Mouse (Mus musculus) lung, adult 18-20 months (tissue): ENCODE data around the gene Tmem14c.
A peak's percentile ranks its signal among the peaks of the same experiment; 100 is the strongest.
"Not testable (repeated sequence)": the region's sequence is repeated elsewhere in the genome, so short reads cannot be mapped to it uniquely, and the experiment has no call there.

Experiments used
- DNase-seq, 2 experiments: peaks; one replicate each; pipeline ENCODE4 v3.0.0; 2022; ENCODE audit warnings: mixed read lengths in 2 of 2

The Tmem14c gene

DNA sequence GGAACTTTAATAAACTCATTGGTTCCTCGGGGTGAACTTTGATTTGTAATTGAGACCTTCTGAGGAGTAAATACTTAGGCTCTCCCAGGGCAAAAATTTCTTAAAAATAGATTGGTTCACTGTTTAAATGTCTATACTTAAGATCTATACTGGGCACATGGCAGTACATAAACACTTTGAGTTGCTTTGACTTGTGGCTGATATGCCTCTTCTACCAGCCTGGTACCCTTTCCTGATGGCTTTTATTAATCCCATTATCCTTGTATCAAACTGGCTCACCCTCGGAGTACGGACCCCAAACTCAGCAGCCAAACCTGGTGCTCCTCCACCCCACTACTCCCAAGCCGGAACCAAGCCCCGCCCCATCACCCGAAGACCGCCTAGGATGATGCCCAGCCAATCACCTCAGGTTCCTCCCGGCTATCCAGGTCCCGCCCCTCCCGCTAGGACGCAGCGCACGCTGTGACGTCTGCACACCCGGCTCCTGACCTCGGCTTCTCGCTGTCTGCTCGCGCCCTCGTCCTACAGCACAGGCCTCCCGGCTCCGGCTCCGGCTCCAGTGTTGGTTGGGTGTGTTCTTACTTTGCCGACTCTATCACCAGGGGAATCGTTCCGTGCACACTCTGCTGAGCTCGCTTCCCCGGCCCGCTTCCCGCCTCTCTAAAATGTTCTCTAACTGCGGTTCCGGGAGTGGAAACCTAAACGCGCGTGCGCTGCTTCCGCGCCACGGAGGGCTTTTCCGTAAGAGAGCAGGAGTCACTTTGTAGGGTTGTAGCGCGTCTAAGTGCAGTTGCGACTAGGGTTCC is at the start of gene Tmem14c:
TSS of gene Tmem14c (plus strand) at position 464 of the 806 bp plus-strand sequence.
- DNase-seq, result peak; percentile 96 to 97

DNA sequence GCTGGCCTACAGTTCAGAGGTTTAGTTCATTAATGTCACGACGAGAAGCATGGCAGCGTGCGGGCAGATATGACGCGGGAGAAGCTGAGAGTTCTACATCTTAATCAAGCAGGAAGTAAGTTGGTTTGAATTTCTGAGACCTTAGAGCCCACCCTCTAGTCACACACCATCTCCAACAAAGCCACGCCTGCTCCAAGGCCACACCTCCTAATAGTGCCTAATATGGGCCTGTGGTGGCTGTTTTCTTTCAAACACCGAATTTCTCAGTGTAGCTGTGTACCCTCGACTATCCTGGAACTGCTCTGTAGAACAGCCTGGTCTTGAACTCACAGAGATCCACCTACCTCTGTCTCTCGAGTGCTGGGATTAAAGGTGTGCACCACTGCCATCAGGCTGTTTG is 48.5 kb upstream of the Tmem14c start:
- no peak for DNase-seq

DNA sequence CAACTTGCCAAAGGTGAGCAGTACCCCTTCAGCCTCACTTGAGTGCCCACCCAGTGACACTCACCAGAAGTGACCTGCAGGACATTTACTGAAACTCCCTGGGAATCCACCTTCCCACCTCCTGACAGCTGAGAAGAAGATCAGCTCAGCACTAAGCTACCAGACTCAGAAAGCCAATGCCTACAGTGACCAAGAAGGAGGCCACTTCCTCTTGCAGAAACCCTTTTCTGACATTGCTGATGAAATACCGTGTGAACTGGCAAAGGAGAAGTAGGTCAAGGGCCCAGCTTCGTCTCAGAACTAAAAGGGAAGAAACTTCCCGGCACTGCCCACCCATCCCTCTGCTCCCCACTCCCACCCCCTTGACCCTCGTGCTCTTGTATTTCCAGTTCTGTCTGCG is 47.5 kb upstream of the Tmem14c start:
- DNase-seq, result peak; percentile 32 to 34

DNA sequence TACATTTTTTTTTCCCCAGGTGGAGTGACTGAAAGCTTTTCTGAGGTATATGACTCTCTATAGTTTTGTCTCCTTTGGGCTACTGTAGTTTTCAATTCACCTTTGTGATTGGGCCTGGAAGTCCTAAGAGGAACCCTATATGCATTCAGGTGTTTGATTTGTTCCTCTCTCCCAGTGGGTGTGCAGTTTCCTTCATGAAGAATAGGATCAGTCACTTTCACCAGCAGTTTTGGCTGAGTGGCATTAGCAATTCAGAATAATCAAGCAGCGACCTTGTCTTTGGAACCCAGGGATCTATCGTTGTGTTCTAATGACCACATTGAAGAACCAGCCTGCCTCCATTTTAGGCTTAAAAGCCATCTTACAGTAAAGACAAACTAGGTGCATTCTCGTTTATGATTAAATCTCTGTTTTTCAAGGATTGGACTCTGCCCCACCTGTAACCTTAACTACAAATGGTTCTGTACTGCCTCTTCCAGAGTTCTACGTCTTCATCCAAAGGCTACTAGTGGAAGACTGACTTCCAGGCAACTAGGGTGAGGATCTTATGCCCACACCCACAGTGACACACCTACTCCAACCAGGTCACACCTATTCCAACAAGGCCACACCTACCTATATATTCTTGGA is 46.2 kb upstream of the Tmem14c start:
- no peak for DNase-seq

DNA sequence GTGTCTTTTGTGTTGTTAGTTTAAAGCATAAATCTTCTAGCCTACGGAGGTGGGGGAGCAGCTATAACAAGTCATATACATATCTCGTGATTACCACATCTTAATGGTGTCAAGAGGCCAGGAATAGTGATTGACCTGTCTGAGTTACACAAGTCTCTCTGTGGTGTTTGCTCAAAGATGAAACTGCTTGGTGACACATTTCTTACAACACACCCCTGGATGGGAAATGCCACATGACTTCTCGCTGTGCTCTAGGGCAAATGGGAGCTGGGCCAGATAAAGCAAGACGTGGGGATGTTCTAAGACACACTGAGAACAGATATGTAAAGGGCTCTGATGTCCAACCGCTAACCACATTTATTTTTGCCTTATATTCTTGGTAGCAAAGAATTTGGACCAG is 44.8 kb upstream of the Tmem14c start:
- peak; percentile 34 to 39 for DNase-seq

DNA sequence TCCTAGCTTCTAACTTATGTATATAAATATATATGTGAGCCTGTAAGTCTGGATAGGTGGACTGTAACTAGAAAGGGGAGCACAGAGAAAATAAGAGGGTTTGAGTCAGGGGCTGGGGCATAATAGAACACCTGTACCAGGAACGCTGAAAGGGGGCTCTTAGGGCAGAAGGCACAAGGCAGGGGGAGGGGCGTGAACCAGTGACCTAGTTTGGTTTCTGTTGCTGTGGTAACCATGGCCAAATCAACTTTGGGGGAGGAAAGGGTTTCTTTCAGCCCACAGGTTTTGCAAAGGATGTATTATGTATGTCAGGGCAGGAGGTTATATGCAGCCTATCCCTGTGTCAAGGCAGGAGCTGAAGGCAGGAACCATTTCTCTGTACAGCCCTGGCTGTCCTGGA is 44.3 kb upstream of the Tmem14c start:
- no peak for DNase-seq

DNA sequence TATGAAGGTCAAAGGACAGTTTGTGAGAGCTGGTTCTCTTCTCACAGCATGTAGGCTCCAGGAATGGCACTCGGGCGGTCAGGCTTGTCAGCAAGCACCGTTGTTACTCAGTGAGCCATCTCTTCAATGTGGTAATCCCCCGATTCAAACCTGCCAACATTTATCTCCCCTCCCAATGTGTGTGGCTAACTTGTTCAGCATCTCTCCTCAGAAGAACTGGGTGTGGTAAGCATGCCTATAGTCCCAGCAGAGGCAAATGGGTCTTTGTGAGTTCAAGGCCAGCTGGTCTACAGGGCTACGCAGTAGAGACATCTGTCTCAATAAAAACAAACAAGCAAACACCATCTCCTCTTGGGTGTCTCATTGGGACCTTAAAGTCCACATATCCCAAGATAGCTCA is 43.1 kb upstream of the Tmem14c start:
- DNase-seq, result no peak

DNA sequence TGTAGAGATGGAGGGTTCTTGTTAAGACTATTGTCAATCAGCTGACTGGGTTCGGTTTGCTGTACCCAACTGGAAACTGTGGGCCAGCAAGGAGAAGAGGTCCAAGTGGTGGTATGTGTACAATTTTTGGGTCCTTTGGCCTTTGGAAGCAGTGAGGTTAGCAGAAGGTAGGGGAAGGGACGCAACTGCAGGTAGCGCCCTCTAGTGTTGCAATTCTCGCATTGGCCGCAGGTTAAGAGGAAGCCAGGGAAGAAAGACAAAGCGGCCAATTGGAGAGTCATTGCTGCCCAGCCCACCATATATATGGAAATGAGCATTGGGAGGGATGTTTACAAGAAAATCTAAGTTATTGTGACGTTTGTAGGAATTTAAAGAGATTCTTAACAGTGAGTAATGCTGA is 38.5 kb upstream of the Tmem14c start:
- DNase-seq, result peak; percentile 56 to 64

DNA sequence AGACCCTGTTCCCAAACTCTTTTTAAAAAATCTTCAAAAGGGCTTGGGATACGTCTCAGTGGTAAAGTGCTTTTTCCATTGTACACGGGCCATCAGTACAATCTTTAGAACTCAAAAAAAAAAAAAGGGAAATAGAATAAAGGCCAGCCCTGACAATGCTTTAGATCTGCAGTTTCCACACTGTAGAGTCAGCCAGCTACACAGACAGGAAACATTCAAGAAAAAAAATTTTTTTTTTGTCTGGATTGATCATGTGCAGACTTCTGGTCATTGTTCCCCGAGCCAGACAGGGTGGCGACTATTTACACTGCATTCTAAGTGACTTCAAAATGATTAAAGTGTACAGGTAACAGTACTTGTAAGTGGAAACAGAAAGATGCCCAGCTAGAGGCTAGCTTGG is 37.4 kb upstream of the Tmem14c start:
- DNase-seq, result peak in 1 of 2 experiments; percentile 33

DNA sequence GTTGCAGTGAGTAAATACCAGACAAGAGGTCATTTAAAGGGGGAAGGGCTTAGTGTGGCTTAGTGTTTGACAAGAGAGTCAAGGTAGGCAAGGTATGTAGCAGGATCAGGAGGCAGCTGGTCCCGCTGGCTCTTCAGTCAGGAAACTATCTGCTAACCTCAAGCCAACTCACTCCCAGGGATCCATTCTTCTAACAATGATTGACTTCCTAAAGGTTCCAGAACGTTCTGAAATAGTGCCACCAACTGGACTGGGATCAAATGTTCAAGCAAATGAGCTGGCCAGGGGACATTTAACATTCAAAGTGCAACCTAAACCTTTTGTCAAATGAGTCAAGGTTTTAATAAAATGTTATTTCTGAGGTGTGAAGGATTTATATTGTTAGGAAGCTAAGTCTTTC is 36.8 kb upstream of the Tmem14c start:
- peak in 1 of 2 experiments; percentile 23 for DNase-seq

DNA sequence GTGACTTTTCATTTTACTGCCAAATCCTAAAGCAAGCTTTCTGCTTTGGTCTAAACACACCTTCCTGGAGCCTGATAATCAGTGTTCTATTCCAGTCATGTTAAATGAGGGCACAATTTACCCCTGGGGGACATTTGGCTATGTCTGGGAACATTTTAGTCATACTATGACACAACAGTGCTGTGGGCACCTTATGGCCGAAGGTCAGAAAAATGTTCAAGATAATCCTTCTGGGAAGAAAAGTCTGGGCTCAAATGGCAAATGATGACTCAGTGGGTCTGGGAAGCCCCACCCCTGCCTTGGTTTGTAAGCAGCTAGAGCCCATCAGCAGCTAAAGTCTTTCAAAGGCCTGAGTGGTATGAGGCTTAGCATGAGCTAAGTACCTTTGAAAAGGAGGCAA is 33.3 kb upstream of the Tmem14c start:
- no peak for DNase-seq

DNA sequence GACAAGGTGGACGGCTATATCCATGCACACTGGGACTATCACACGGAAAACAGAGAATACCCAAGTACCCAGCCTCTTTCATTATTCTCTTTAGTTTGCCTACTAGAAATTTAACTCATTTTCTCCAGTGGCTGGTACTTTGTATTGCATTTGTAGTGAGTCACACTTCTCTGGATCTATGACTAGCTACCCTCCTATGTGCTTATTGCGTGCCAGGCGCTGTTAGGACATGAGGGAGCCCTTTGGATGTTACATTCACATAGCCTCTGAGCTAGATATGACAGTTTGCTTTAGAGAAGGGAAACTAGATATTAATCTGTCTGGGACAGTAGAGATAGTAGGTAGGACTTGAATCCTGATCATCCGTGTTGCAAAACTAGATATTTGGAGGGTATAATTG is 30.0 kb upstream of the Tmem14c start:
- DNase-seq, result no peak

DNA sequence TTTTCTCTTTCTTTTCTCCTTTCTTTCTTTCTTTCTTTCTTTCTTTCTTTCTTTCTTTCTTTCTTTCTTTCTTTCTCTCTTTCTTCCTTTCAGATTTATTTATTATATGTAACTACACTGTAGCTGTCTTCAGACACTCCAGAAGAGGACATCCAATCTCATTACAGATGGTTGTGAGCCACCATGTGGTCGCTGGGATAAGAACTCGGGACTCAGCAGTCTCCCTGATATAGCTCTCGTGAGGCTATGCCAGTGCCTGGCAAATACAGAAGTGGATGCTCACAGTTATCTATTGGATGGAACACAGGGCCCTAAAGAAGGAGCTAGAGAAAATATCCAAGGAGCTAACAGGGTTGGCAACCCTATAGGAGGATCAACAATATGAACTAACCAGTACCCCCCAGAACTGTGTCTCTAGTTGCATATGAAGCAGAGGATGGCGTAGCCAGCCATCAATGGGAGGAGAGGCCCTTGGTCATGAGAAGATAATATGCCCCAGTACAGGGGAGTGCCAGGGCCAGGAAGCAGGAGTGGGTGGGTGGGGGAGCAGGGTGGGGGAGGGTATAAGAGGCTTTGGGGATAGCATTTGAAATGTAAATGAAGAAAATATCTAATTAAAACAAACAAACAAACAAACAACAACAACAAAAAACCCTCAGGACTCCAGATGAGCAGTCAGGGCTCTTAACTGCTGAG is 28.3 kb upstream of the Tmem14c start:
- not testable (repeated sequence) for DNase-seq

DNA sequence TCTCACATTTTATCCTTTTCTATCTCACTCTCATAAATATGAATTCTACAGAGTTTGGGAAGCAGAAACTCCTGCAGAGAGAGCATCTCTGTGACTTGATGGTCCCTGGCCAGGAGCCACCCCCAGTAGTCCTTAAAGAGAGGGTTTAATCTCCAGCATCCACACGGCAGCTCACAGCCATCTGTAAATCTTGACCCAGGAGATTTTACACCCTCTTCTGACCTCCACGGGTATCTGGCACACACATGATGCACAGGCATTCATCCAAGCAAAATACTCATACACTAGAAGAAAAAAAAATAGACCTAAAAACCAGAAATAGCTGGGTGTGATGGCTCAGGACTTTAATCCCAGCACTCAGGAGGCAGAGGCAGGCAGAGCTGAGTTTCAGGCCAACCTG is 27.7 kb upstream of the Tmem14c start:
- no peak for DNase-seq

DNA sequence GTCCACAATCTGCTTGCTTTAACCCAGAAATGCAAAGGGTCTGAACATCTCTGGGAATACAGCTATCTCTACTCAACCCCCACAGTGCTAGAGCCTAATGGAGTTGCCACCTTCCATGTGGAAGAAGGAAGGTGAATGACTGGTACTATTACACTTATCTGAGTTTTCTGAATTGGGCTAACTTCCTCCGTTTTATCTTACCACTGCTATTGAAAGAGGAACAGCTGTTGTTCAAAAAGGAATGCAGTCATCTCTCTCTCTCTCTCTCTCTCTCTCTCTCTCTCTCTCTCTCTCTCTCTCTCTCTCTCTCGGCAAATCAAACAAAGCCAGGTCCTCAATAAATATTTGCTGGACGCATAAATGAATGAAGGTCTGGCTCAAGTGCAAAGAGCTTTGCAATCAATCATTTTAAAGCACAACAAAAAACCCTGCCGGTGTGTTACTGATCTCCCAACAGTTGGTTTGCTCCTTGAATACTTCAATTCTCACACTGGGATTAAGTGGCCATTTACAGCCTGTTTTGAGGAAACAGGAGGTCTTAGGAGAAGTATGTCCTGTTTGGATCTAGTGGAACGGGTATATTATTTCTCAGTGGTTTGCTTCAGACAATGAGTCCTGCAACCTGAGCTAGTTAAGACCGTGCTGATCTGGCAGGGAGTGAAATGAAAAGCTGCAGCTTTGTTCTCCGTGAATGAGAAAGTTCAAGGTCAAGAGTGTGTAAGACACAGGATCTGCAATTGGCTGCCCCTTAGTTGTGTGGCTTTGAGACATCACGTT is 21.4 kb upstream of the Tmem14c start:
- DNase-seq, result peak in 1 of 2 experiments; percentile 23

DNA sequence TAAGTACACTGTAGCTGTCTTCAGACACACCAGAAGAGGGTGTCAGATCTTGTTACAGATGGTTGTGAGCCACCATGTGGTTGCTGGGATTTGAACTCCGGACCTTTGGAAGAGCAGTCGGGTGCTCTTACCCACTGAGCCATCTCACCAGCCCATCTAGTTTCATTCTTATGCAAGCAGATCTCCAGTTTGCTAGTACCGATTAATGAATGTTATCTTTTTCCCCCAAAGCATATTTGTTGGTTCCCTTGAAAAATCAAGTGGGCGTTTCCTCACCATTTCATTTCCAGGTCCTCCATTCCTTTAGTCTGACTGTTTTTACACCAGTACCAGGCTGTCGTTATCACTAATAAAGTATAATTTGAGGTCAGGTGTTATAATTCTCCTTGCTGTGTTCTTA is 17.6 kb upstream of the Tmem14c start:
- DNase-seq, result not testable (repeated sequence)

DNA sequence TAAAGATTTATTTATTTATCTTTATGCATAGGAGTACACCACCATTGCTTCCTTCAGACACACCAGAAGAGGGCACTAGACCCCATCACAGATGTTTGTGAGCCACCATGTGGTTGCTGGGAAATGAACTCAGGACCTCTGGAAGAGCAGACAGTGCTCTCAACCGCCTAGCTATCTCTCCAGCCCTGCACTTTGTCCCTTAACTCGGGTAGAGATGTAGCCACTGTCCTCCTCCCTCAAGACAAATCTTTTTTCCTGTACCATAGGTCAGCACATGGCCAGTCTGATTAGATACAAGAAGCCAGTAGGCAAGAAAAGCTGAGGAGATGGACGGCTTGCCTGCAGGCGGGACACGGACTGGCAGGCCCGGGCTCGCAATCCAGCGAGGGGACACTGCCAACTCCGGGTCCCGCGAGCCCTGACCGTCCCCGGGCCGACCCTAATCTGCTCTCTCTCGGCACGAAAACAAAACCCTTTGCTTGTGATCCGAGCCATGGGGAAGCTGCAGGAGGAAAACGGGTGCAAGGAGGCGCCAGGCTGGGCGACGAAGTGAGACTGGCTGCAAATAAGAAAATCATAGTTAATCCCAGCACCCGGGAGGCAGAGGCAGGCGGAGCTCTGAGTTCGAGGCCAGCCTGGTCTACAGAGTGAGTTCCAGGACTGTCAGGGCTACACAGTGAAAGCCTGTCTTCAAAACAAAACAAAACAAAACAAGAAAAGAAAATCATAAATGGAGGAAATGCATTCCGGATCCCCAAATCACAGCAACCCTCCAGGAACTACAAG is 15.8 kb upstream of the Tmem14c start:
- DNase-seq, result peak in 1 of 2 experiments; percentile 21

DNA sequence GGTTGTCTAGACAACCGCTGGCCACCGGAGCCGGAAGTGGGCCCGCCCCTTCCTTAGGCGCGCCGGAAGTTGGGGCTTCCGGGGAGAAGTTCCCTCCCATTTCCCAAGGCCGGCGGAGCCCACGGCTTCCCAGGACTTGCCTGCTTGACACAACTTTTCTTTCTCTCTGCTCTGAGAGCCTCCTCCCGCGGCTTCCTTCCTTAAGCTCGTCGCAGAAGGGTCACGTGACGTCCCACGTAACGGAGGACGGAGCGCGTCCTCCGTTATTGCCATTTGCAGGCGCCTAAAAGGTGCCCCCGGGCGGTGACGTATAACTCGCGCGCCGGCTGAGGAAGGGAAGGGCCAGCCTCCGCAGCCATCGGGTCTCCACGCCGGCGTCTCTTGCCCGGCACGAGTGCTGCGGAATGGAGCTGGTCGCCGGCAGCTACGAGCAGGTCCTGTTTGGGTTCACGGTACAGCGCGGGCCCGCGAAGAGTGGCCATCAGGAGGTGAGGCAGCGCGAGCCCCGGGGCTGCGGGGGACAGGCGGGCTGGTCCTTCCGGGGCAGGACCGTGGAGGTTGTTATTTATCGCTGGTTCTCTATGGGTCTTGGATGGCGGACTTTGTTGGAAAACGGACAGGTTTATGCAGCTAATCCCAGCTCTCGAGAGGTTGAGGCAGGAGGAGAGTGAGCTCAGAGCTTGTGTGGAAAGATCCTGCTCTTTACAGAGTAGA is 15.0 kb upstream of the Tmem14c start, which contains the start of gene Pak1ip1:
TSS of gene Pak1ip1 (plus strand) at position 98 of the 714 bp plus-strand sequence.
- DNase-seq, result peak; percentile 91 to 93

DNA sequence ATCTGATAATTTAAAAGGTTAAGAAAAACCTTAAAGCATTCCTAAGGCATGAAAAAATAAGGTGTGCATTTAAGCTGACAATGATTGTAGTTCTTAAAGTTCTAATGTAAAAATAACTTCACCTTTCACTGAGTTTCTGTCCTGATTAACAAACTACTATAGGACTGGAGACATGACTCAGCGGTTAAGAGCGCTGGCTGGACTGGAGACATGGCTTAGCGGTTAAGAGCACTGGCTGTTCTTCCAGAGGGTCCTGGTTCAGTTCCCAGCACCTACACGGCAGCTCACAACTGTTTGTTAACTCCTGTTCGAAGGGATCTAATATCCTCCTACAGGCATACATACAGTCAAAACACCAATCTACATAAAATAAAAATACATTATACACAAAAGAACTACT is 14.1 kb upstream of the Tmem14c start:
- no peak for DNase-seq

DNA sequence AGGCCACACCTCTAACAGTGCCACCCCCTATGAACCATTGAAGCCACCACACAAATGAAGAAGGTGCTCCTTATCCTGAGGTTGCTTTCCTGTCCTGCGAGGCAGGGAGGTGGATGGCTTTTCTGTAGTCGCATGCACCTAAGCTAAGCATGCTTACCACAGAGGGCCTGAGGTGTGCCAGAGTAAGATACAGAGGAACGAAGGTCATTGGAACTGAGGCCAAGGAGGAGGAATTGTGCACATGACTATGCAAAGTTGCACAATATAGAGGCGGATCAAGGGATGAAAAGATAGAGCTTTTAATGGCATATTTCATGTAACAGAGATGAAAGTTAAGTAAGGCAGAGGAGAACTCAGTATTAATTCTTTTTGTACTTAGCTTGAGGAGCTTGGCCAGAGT is 9.8 kb upstream of the Tmem14c start:
- no peak for DNase-seq

DNA sequence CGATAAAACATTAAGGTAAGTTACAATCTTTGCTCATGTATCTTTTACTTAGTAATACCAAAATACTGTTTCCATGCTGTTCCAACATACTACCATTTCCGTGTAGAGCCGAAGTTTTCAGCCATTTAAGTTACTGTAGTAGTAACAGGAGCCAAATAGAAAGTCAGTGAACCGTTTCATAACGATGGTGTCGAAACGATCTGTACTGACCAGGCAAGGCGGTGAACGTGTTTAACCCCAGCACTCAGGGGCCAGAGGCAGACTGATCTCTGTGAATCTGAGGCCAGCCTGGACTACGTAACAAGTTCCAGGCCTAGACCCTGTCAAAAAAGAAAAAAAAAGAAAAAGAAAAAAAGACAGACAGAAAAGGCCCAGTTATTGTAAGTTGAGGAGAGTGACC is 7.8 kb upstream of the Tmem14c start:
- no peak for DNase-seq
